Mouse (Mus musculus) MEL (cell line): ENCODE data around the gene Pnpla1. TPM values are rescaled to one million over a fixed set of nuclear protein-coding genes. Genes with fewer than 3 reads are reported as not detected.

Experiments used
- DNase-seq: peaks from one replicate; pipeline ENCODE4 v3.0.0; 2011; ENCODE audit warnings: low read depth, low spot score
- H3K27ac ChIP-seq: 2 replicates; pipeline ENCODE4 v1.5.1; 2012; ENCODE audit warnings: low read depth, mild to moderate bottlenecking, control low read depth, low read length, moderate library complexity; ENCODE audit not compliant: control insufficient read depth
- H3K27me3 ChIP-seq, 2 experiments: fragments of 150-350 bp in 1 of 2; sonication (generic) in 1 of 2; 2 replicates each; pipeline ENCODE4 v1.6.1; 2012; ENCODE audit warnings: low read length in 2 of 2, mild to moderate bottlenecking in 2 of 2, improper control_type of control experiment in 1 of 2, moderate library complexity in 1 of 2; ENCODE audit not compliant: insufficient read depth in 2 of 2, control insufficient read depth in 1 of 2
- H3K36me3 ChIP-seq, 2 experiments: 2 replicates each; pipeline ENCODE4 v1.6.1; 2012 to 2014; ENCODE audit warnings: low read length in 2 of 2, improper control_type of control experiment in 1 of 2, inconsistent platforms in 1 of 2, mild to moderate bottlenecking in 1 of 2; ENCODE audit not compliant: insufficient read depth in 2 of 2, control insufficient read depth in 1 of 2
- H3K4me1 ChIP-seq, 2 experiments: fragments of 150-350 bp in 1 of 2; sonication (generic) in 1 of 2; 2 replicates each; pipeline ENCODE4 v1.6.1; 2012; ENCODE audit warnings: low read length in 2 of 2, improper control_type of control experiment in 1 of 2, mild to moderate bottlenecking in 1 of 2; ENCODE audit not compliant: insufficient read depth in 2 of 2, control insufficient read depth in 1 of 2
- H3K4me3 ChIP-seq, 2 experiments: fragments of 150-350 bp in 1 of 2; sonication (generic) in 1 of 2; 2 replicates each; pipeline ENCODE4 v1.5.1; 2012; ENCODE audit warnings: low read depth in 2 of 2, low read length in 2 of 2, mild to moderate bottlenecking in 2 of 2, moderate library complexity in 2 of 2, control low read depth in 1 of 2, improper control_type of control experiment in 1 of 2; ENCODE audit not compliant: control insufficient read depth in 1 of 2, insufficient read depth in 1 of 2
- H3K79me2 ChIP-seq: 2 replicates; pipeline ENCODE4 v1.6.1; 2012; ENCODE audit warnings: mild to moderate bottlenecking, low read length, moderate library complexity; ENCODE audit not compliant: control insufficient read depth, poor library complexity, insufficient read depth
- H3K9ac ChIP-seq: 2 replicates; pipeline ENCODE4 v1.6.1; 2012; ENCODE audit warnings: low read depth, mild to moderate bottlenecking, control low read depth, low read length, moderate library complexity; ENCODE audit not compliant: control insufficient read depth, poor library complexity, severe bottlenecking
- H3K9me3 ChIP-seq: fragments of 150-350 bp; sonication (generic); replicated peaks from 2 replicates; pipeline ENCODE4 v1.6.1; 2012; ENCODE audit warnings: mild to moderate bottlenecking, low read length, improper control_type of control experiment, moderate library complexity; ENCODE audit not compliant: insufficient read depth
- BHLHE40 ChIP-seq: IDR thresholded peaks from 2 replicates; pipeline ENCODE4 v1.6.1; 2012; ENCODE audit warnings: low read depth, mild to moderate bottlenecking, inconsistent platforms, low read length, improper control_type of control experiment, borderline replicate concordance
- CTCF ChIP-seq, 3 experiments: IDR thresholded peaks in 2 of 3; conservative IDR thresholded peaks in 1 of 3; 2 replicates each; pipeline ENCODE4 v1.5.1; 2011 to 2012; ENCODE audit warnings: low read length in 3 of 3, low read depth in 2 of 3, mild to moderate bottlenecking in 2 of 3, improper control_type of control experiment in 1 of 3, inconsistent platforms in 1 of 3, mixed read lengths in 1 of 3, moderate library complexity in 1 of 3; ENCODE audit not compliant: control insufficient read depth in 1 of 3, insufficient read depth in 1 of 3, poor library complexity in 1 of 3, severe bottlenecking in 1 of 3
- E2F4 ChIP-seq: IDR thresholded peaks from 2 replicates; pipeline ENCODE4 v1.6.1; 2011; ENCODE audit warnings: low read depth, low read length, improper control_type of control experiment, borderline replicate concordance
- GABPA ChIP-seq: IDR thresholded peaks from 2 replicates; pipeline ENCODE4 v1.6.1; 2012; ENCODE audit warnings: low read depth, mild to moderate bottlenecking, inconsistent platforms, low read length, improper control_type of control experiment, moderate library complexity
- GATA1 ChIP-seq: IDR thresholded peaks from 2 replicates; pipeline ENCODE4 v1.6.1; 2011; ENCODE audit warnings: low read depth, low read length, improper control_type of control experiment
- JUND ChIP-seq: IDR thresholded peaks from 2 replicates; pipeline ENCODE4 v1.6.1; 2011; ENCODE audit warnings: low read depth, mild to moderate bottlenecking, improper control_type of control experiment, low read length
- MAX ChIP-seq: IDR thresholded peaks from 2 replicates; pipeline ENCODE4 v1.6.1; 2011; ENCODE audit warnings: low read length, improper control_type of control experiment
- MAZ ChIP-seq: IDR thresholded peaks from 2 replicates; pipeline ENCODE4 v1.6.1; 2012; ENCODE audit warnings: low read depth, mild to moderate bottlenecking, inconsistent platforms, low read length, improper control_type of control experiment
- MXI1 ChIP-seq: IDR thresholded peaks from 2 replicates; pipeline ENCODE4 v1.6.1; 2011; ENCODE audit warnings: mild to moderate bottlenecking, low read depth, low read length, improper control_type of control experiment
- NELFE ChIP-seq: IDR thresholded peaks from 2 replicates; pipeline ENCODE4 v1.6.1; 2011; ENCODE audit warnings: low read depth, low read length, improper control_type of control experiment
- NRF1 ChIP-seq: IDR thresholded peaks from 2 replicates; pipeline ENCODE4 v1.6.1; 2014; ENCODE audit warnings: low read depth, mild to moderate bottlenecking, inconsistent platforms, low read length, improper control_type of control experiment, moderate library complexity; ENCODE audit not compliant: poor library complexity, insufficient read depth, severe bottlenecking
- POLR2AphosphoS2 ChIP-seq: IDR thresholded peaks from 2 replicates; pipeline ENCODE4 v1.6.1; 2011; ENCODE audit warnings: low read length, improper control_type of control experiment
- RAD21 ChIP-seq: IDR thresholded peaks from 2 replicates; pipeline ENCODE4 v1.6.1; 2011; ENCODE audit warnings: mild to moderate bottlenecking, low read depth, low read length, improper control_type of control experiment
- RCOR1 ChIP-seq: IDR thresholded peaks from 2 replicates; pipeline ENCODE4 v1.6.1; 2012; ENCODE audit warnings: low read depth, mild to moderate bottlenecking, inconsistent platforms, low read length, improper control_type of control experiment
- SIN3A ChIP-seq: IDR thresholded peaks from 2 replicates; pipeline ENCODE4 v1.6.1; 2012; ENCODE audit warnings: low read length, improper control_type of control experiment, inconsistent platforms
- SMC3 ChIP-seq: IDR thresholded peaks from 2 replicates; pipeline ENCODE4 v1.6.1; 2011; ENCODE audit warnings: low read depth, low read length, improper control_type of control experiment
- TBP ChIP-seq: IDR thresholded peaks from 2 replicates; pipeline ENCODE4 v1.8.0; 2011; ENCODE audit warnings: low read depth, low read length, improper control_type of control experiment
- USF1 ChIP-seq: IDR thresholded peaks from 2 replicates; pipeline ENCODE4 v1.6.1; 2014; ENCODE audit warnings: low read depth, mild to moderate bottlenecking, inconsistent platforms, low read length, improper control_type of control experiment, moderate library complexity
- ZKSCAN1 ChIP-seq: IDR thresholded peaks from 2 replicates; pipeline ENCODE4 v1.6.1; 2012; ENCODE audit warnings: low read depth, mild to moderate bottlenecking, inconsistent platforms, low read length, improper control_type of control experiment, moderate library complexity
- polyA plus RNA-seq, 2 experiments: library from polyadenylated mRNA; stranded (reverse) in 1 of 2; unstranded in 1 of 2; fragments of >175 nt in 1 of 2; fragments of >200 nt in 1 of 2; gene quantifications; 2 replicates each; pipeline versions ENCODE4 v1.2.1 to v1.2.4; 2012; ENCODE audit warnings: low replicate concordance in 2 of 2, low read depth in 1 of 2; ENCODE audit not compliant: insufficient read length in 2 of 2, insufficient read depth in 1 of 2, missing spikeins in 1 of 2
- total RNA-seq: library from RNA; depleted of rRNA; stranded (reverse); fragments of 300-350 nt; gene quantifications from 2 replicates; pipeline ENCODE4 v1.2.3, GENCODE M21; 2012

Gene Pnpla1
- total and polyA plus RNA-seq, 3 experiments: 0.08 to 0.38 TPM; not detected in 1

GRCm38 (mm10) chr17:28926866-28927635, 68.8 kb downstream of the Pnpla1 start (continued):
- TF ChIP-seq RCOR1 (no peak), MAZ (no peak), MXI1 (peak; percentile 69; the same call in 1 of the 2 replicates)

- TF ChIP-seq JUND (no peak), USF1 (no peak), BHLHE40 (no peak), TBP (no peak), ZKSCAN1 (no peak)
- no peaks in the 10 kb centered on the region for H3K9me3 ChIP-seq
- H3K27me3 ChIP-seq: no peaks in the 10 kb centered on the region
- DNase-seq: no peak
- no peak overlapping the region for H3K27ac ChIP-seq
- no peaks in the 10 kb centered on the region; the same call in 1 of the 2 replicates for H3K79me2 ChIP-seq
- no peak overlapping the region for H3K4me3 ChIP-seq
- no peak overlapping the region for H3K9ac ChIP-seq
- H3K4me1 ChIP-seq: peaks cover 0 to 20% of the 10 kb centered on the region in 2 experiments; a peak in 3 of 4 replicates
- peaks cover 0 to 10% of the 10 kb centered on the region in 2 experiments; a peak in 2 of 4 replicates for H3K36me3 ChIP-seq
These were observed 69.8 kb downstream of the Pnpla1 start for GRCm38 (mm10) chr17:28928004-28928403.

GRCm38 (mm10) chr17:28929369-28929768, 71.2 kb downstream of the Pnpla1 start:
- no peak overlapping the region for H3K4me3 ChIP-seq
- DNase-seq: no peak
- peaks cover 0 to 20% of the 10 kb centered on the region in 2 experiments; a peak in 3 of 4 replicates for H3K4me1 ChIP-seq
- peaks cover 0 to 10% of the 10 kb centered on the region in 2 experiments; a peak in 2 of 4 replicates for H3K36me3 ChIP-seq
- H3K27ac ChIP-seq: no peak overlapping the region
- no peaks in the 10 kb centered on the region for H3K9me3 ChIP-seq
- no peak overlapping the region for H3K9ac ChIP-seq
- no peak for TF ChIP-seq CTCF (IDR thresholded peaks at IDR 0.05 in 2 of 3, conservative IDR thresholded peaks at IDR 0.05 in 1 of 3; ENCODE audit: control insufficient read depth in 1 of 3, insufficient read depth in 1 of 3, low read depth in 2 of 3, low read length in 3 of 3, poor library complexity in 1 of 3, severe bottlenecking in 1 of 3)
- TF ChIP-seq E2F4: no peak
- TF ChIP-seq NELFE: no peak
- TF ChIP-seq MXI1: no peak
- TF ChIP-seq RAD21: no peak
- no peak for TF ChIP-seq MAX
- TF ChIP-seq POLR2AphosphoS2: no peak
- no peak for TF ChIP-seq GATA1
- no peak for TF ChIP-seq RCOR1
- TF ChIP-seq SIN3A: no peak
- TF ChIP-seq GABPA: no peak
- no peak for TF ChIP-seq SMC3
- TF ChIP-seq NRF1: no peak
- H3K27me3 ChIP-seq: no peaks in the 10 kb centered on the region
- H3K79me2 ChIP-seq: no peaks in the 10 kb centered on the region; the same call in 1 of the 2 replicates
